Mouse (Mus musculus) midbrain, postnatal 0 days (tissue): ENCODE results near the gene Krt7. TPM values are rescaled to one million over a fixed set of nuclear protein-coding genes. Genes with fewer than 3 reads are reported as not detected.

Experiments used
- ATAC-seq: fragments of 200-750 bp; cut with Nextera tagmentation; 2 replicates; pipeline ENCODE4 v1.8.0; 2017; ENCODE audit warnings: moderate number of reproducible peaks, mild to moderate bottlenecking, moderate TSS enrichment, moderate library complexity; ENCODE audit not compliant: low FRiP score
- DNase-seq: peaks from one replicate; pipeline ENCODE4 v3.0.0-alpha.2; 2015; ENCODE audit warnings: low spot score
- H3K27ac ChIP-seq: fragments of 300-500 bp; sonication (generic); 2 replicates; pipeline ENCODE4 v1.5.1; 2014; ENCODE audit warnings: low read depth, mild to moderate bottlenecking, low read length, mixed read lengths
- H3K27me3 ChIP-seq: fragments of 300-500 bp; sonication (generic); 2 replicates; pipeline ENCODE4 v1.6.1; 2014; ENCODE audit warnings: low read length, control low read depth, mixed read lengths; ENCODE audit not compliant: insufficient read depth
- H3K36me3 ChIP-seq: fragments of 300-500 bp; sonication (generic); 2 replicates; pipeline ENCODE4 v1.6.1; 2014; ENCODE audit warnings: low read length, control low read depth, mixed read lengths; ENCODE audit not compliant: insufficient read depth
- H3K4me1 ChIP-seq: fragments of 300-500 bp; sonication (generic); 2 replicates; pipeline ENCODE4 v1.6.1; 2014; ENCODE audit warnings: mild to moderate bottlenecking, control low read depth, antibody characterized with exemption, low read length, mixed read lengths; ENCODE audit not compliant: insufficient read depth
- H3K4me2 ChIP-seq: fragments of 300-500 bp; sonication (generic); 2 replicates; pipeline ENCODE4 v1.6.1; 2014; ENCODE audit warnings: low read depth, mild to moderate bottlenecking, low read length, mixed read lengths; ENCODE audit not compliant: poor library complexity, severe bottlenecking
- H3K4me3 ChIP-seq: fragments of 300-500 bp; sonication (generic); 2 replicates; pipeline ENCODE4 v1.5.1; 2014; ENCODE audit warnings: low read depth, mild to moderate bottlenecking, low read length, moderate library complexity
- H3K9ac ChIP-seq: fragments of 300-500 bp; sonication (generic); replicated peaks from 2 replicates; pipeline ENCODE4 v1.6.1; 2014; ENCODE audit warnings: mild to moderate bottlenecking, low read length, moderate library complexity, mixed read lengths; ENCODE audit not compliant: poor library complexity, severe bottlenecking
- H3K9me3 ChIP-seq: fragments of 300-500 bp; sonication (generic); 2 replicates; pipeline ENCODE4 v1.6.1; 2016; ENCODE audit warnings: low read length, control low read depth
- CTCF ChIP-seq: IDR thresholded peaks from 2 replicates; pipeline ENCODE4 v1.5.1; 2016; ENCODE audit warnings: antibody characterized with exemption, mild to moderate bottlenecking
- WGBS: fragments of 180-500 bp; shearing (Covaris S2); extraction: QIAGEN DNeasy Blood & Tissue Kit; methylation state at CpG from one replicate; pipeline ENCODE4 v1.1.7; 2014; 5-methylcytosine and 5-hydroxymethylcytosine counted together
- polyA plus RNA-seq: library from polyadenylated mRNA; unstranded; fragments of >200 nt; fragmentation: Nextera tagmentation; extraction: Ambion mirVana; gene quantifications from 2 replicates; pipeline ENCODE4 v1.2.1, GENCODE M21; 2015
- total RNA-seq: library from RNA; depleted of rRNA; stranded (reverse); fragments of >200 nt; gene quantifications from 2 replicates; pipeline ENCODE4 v1.2.3, GENCODE M21; 2014

The Krt7 gene
- total and polyA plus RNA-seq, 2 experiments from 2014 or later, result 0.20 to 0.49 TPM

DNA sequence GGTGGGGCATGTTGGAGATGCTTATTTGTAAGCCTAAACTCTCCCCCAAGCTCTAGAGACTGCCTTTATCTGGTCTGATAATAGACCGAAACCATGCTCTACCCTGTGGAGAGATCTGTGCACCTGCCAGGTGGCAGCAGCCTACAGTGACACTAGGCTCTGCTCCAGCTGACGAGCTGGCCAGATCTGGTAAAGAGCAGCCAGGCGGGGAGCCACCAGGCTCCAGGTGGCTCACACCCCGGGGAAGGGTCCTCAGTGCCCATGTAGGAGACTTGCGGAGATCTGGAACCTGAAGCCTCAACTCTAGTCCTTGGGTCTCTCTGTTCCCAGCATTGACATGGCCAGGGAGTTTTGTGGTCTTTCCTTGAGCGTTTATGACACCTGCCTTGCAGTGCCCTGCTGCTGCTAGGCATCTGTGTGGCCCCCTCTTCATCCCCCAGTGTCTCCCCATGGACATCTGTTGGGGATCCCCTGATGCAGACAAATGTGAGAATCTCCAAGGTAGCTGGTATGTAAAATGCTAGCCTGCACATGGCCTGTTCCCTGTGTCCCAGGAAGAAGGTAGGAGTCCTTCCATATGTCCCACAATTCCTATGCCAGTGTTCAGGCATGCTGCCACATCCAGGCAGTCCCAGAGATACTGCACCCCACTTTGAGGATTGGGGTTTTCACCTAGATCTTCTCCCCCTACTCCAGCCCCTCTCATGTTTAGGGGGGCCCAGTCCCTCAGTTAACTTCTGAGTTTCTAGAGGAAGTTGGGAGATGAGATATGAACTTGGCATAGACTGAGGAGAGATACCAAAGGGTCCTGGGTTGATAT, 34.7 kb upstream of the Krt7 start:
- no peak overlapping the region for H3K4me2 ChIP-seq
- WGBS, result 64% methylated on average over 6 of the region's 6 CpGs
- ATAC-seq (no peak), DNase-seq (no peak)
- no peak overlapping the region for H3K27ac ChIP-seq
- TF ChIP-seq CTCF, result no peak
- H3K27me3 ChIP-seq, result no peaks in the 10 kb centered on the region
- no peak overlapping the region for H3K4me3 ChIP-seq
- no peaks in the 10 kb centered on the region for H3K9me3 ChIP-seq
- H3K9ac ChIP-seq, result no peak overlapping the region
- H3K36me3 ChIP-seq, result no peaks in the 10 kb centered on the region
- no peaks in the 10 kb centered on the region for H3K4me1 ChIP-seq

DNA sequence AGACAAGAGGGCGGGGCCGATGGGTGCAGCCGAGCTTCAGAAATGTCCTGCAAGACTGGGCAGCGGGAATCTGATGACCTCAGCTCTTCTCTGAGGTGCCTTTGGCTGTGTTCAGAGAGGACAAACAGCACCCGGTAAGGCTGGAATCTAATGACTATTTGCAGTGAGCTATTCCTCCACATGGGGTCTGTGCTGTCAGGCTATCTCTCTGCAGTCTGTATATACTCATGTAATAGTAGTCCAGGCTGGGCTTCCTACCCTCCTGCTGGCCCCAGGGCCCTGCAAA, 34.1 kb upstream of the Krt7 start:
- no peak overlapping the region for H3K4me3 ChIP-seq

GRCm38 (mm10) chr15:101378646-101379045, 32.2 kb upstream of the Krt7 start:
- WGBS, result 86% methylated on average over 5 of the region's 5 CpGs
- no peak for ATAC-seq
- no peak for DNase-seq
- H3K27ac ChIP-seq, result no peak overlapping the region
- no peak overlapping the region for H3K9ac ChIP-seq
- H3K4me3 ChIP-seq, result no peak overlapping the region
- no peaks in the 10 kb centered on the region for H3K27me3 ChIP-seq
- TF ChIP-seq CTCF, result no peak
- no peaks in the 10 kb centered on the region for H3K36me3 ChIP-seq
- no peaks in the 10 kb centered on the region for H3K9me3 ChIP-seq
- H3K4me1 ChIP-seq, result no peaks in the 10 kb centered on the region
- no peak overlapping the region for H3K4me2 ChIP-seq

More for the DNA sequence above, 34.1 kb upstream of the Krt7 start:
- Histone ChIP-seq H3K27ac (no peak overlapping the region), H3K9ac (no peak overlapping the region), H3K36me3 (no peaks in the 10 kb centered on the region), H3K4me2 (no peak overlapping the region), H3K27me3 (no peaks in the 10 kb centered on the region), H3K4me1 (no peaks in the 10 kb centered on the region), H3K9me3 (no peaks in the 10 kb centered on the region)
- TF ChIP-seq CTCF, result no peak
- 75% methylated on average over 5 of the region's 5 CpGs for WGBS
- DNase-seq (no peak), ATAC-seq (no peak)

- ATAC-seq, result no peak
- H3K9me3 ChIP-seq, result no peaks in the 10 kb centered on the region
Observed at GRCm38 (mm10) chr15:101381758-101382157, 29.1 kb upstream of the Krt7 start.

DNA sequence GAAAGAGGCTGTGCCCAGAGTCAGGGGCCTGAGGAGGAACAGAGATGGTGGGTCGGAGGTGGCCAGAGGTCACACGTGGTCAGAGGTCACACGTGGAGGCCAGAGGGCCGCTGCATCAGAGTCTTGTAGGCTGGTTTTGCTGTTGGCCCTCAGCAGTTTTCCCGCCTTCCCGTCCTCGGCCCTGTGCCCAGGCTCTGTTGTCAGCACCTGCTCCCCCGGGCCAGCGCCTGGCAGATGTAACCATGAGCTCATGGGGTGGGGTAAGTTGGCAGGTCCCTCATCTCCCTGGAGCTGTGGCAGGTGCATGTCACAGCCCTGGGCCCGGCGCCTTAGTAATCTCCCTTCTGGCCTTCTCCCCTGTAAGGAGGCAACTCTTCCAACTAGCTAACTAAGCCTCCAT, 28.0 kb upstream of the Krt7 start:
- Histone ChIP-seq H3K4me2 (no peak overlapping the region), H3K27ac (no peak overlapping the region), H3K9ac (no peak overlapping the region), H3K4me1 (no peaks in the 10 kb centered on the region), H3K9me3 (no peaks in the 10 kb centered on the region), H3K36me3 (no peaks in the 10 kb centered on the region), H3K27me3 (no peaks in the 10 kb centered on the region), H3K4me3 (no peak overlapping the region)
- TF ChIP-seq CTCF, result no peak
- WGBS, result 81% methylated on average over 11 of the region's 11 CpGs
- DNase-seq (peak; percentile 47), ATAC-seq (no peak)

More at GRCm38 (mm10) chr15:101381758-101382157, 29.1 kb upstream of the Krt7 start:
- WGBS, result 61% methylated on average over 9 of the region's 9 CpGs
- no peak overlapping the region for H3K27ac ChIP-seq
- H3K4me2 ChIP-seq, result no peak overlapping the region
- no peak overlapping the region for H3K4me3 ChIP-seq
- H3K9ac ChIP-seq, result no peak overlapping the region
- TF ChIP-seq CTCF, result no peak
- no peaks in the 10 kb centered on the region for H3K36me3 ChIP-seq
- H3K27me3 ChIP-seq, result no peaks in the 10 kb centered on the region
- no peak for DNase-seq
- H3K4me1 ChIP-seq, result no peaks in the 10 kb centered on the region

DNA sequence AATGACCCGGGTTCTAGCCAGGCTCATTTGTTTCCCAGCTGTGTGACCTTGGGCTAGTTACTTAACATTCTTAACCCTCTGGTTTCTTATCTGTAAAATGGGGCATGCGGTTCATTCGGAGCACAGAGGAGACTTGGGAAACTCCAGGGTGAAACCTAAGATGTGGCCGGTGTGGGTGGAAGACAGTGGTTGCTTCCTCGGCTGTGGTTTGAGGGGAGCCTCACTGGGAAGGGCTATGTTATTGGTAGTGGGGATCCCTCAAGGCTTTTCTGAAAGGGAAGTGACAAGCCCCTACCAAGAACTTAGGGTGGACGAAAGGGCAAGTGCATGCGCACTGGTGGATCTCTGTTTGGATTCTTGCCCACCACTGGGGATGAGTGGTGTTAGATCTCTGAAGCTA, 26.2 kb upstream of the Krt7 start:
- H3K27ac ChIP-seq, result no peak overlapping the region
- no peaks in the 10 kb centered on the region for H3K4me1 ChIP-seq
- WGBS, result 89% methylated on average over 7 of the region's 7 CpGs
- H3K4me2 ChIP-seq, result no peak overlapping the region
- TF ChIP-seq CTCF, result no peak
- H3K4me3 ChIP-seq, result no peak overlapping the region
- no peaks in the 10 kb centered on the region for H3K9me3 ChIP-seq
- DNase-seq (no peak), ATAC-seq (no peak)
- no peaks in the 10 kb centered on the region for H3K27me3 ChIP-seq
- no peak overlapping the region for H3K9ac ChIP-seq
- no peaks in the 10 kb centered on the region for H3K36me3 ChIP-seq
